Mouse (Mus musculus): ENCODE measurements at regions not wholly inside any gene's neighbourhood (a gene's known extent, or its start where the extent isn't known, plus 50 kb on each side); places are given as distances from the start of the nearest gene placed in this dataset.

- TF ChIP-seq CTCF (IDR thresholded peaks at IDR 0.05; ENCODE audit: extremely low read depth, insufficient read length, insufficient replicate concordance, low read depth, low read length) (no peak), POLR2A (IDR thresholded peaks at IDR 0.05; ENCODE audit: low read depth, low read length) (no peak)
Observed at GRCm38 (mm10) chr13:115512214-115512613, 410.4 kb upstream of the Itga1 start.
